Mouse (Mus musculus): Measurements from ENCODE around the gene Slc6a19. TPM values are rescaled to one million over a fixed set of nuclear protein-coding genes. Genes with fewer than 3 reads are reported as not detected.

Gene Slc6a19
- polyA plus RNA-seq, 1 experiment from 2014 or later, result 0.12 TPM

- H3K36me3 ChIP-seq, result no peaks in the 10 kb centered on the region
- H3K4me3 ChIP-seq, result peak within 1 kb of the TSS; percentile 39
- peaks cover 12% of the 10 kb centered on the region for H3K4me1 ChIP-seq (replicated peaks)
- H3K9me3 ChIP-seq, result no peaks in the 10 kb centered on the region
- H3K9ac ChIP-seq, result peak within 1 kb of the TSS; percentile 3; the same call in 1 of the 2 replicates
- ATAC-seq (ENCODE audit: low FRiP score, low read depth), result peak; percentile 57
- H3K4me2 ChIP-seq, result peak within 1 kb of the TSS; percentile 73
- no peak within 1 kb of the TSS for H3K27ac ChIP-seq (replicated peaks)
- H3K27me3 ChIP-seq, result peaks cover 12% of the 10 kb centered on the region
- WGBS, result 5% methylated on average over 48 of the region's 48 CpGs
These were observed 28.4 kb upstream of the Slc6a19 start, which contains the start of gene Slc12a7 for GRCm38 (mm10) chr13:73732742-73733700. TSS of gene Slc12a7 (plus strand) at chr13:73733094.

DNA sequence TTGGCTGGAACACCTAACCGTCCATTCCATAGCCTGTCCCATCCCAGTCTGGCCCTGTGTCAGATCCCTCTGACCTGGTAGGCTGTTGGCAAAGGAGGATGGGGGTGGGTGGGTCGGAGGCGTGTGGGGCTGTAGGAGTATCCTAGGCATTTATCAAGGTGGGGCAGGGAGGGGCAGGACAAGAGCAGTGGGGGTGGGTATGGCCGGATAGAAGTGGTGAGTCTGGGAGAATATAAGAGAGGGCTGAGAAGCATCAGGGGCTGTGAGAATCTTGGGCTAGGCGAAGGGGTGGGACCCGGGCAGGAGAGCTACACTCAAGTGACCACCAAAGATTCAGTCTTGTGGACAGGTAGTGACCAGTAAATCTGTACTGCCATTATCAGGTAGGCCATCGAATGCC lies 27.6 kb upstream of the Slc6a19 start:
- H3K27me3 ChIP-seq, result peaks cover 12% of the 10 kb centered on the region
- H3K9me3 ChIP-seq, result no peaks in the 10 kb centered on the region
- peak overlapping the region; percentile 73 for H3K4me2 ChIP-seq
- H3K4me3 ChIP-seq, result peak overlapping the region; percentile 39
- H3K27ac ChIP-seq (replicated peaks), result no peak overlapping the region
- H3K36me3 ChIP-seq, result no peaks in the 10 kb centered on the region
- ATAC-seq (ENCODE audit: low FRiP score, low read depth), result peak; percentile 40
- no peak overlapping the region for H3K9ac ChIP-seq
- H3K4me1 ChIP-seq (replicated peaks), result peaks cover 16% of the 10 kb centered on the region
- WGBS, result 78% methylated on average over 7 of the region's 7 CpGs

- Histone ChIP-seq H3K4me1 (replicated peaks) (peaks cover 16% of the 10 kb centered on the region), H3K9me3 (no peaks in the 10 kb centered on the region), H3K36me3 (no peaks in the 10 kb centered on the region), H3K4me3 (no peak overlapping the region), H3K4me2 (no peak overlapping the region), H3K9ac (no peak overlapping the region), H3K27me3 (peaks cover 12% of the 10 kb centered on the region), H3K27ac (replicated peaks) (no peak overlapping the region)
- ATAC-seq (ENCODE audit: low FRiP score, low read depth), result no peak
- WGBS, result 89% methylated on average over 1 of the region's 1 CpGs
These were observed 26.2 kb upstream of the Slc6a19 start for GRCm38 (mm10) chr13:73730913-73731312.

GRCm38 (mm10) chr13:73728633-73729032 lies 24.0 kb upstream of the Slc6a19 start:
- Histone ChIP-seq H3K4me3 (no peak overlapping the region), H3K4me2 (no peak overlapping the region), H3K9ac (no peak overlapping the region), H3K9me3 (no peaks in the 10 kb centered on the region), H3K4me1 (replicated peaks) (peaks cover 16% of the 10 kb centered on the region), H3K27me3 (peaks cover 8% of the 10 kb centered on the region), H3K27ac (replicated peaks) (no peak overlapping the region), H3K36me3 (no peaks in the 10 kb centered on the region)
- no peak for ATAC-seq (ENCODE audit: low FRiP score, low read depth)

DNA sequence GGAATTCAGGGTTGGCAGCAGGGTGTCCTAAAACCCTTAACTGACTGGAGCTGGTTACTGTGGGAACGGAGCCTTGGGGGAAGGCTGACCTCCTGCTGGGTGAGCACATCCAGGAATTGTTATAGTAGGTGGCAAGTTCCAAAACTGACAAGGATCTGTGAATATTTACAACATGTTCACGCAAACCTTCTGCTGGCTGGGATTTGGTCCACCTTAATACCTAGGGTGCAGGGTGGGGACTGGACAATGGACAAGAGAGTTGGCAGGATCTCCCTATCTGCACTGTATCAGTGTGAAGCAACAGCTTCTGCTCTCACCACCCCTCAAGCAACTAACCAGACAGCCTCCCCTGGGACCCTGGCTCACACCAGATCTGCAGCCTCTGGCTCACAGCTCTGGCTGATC lies 23.0 kb upstream of the Slc6a19 start:
- no peaks in the 10 kb centered on the region for H3K36me3 ChIP-seq
- 13% methylated on average over 2 of the region's 2 CpGs for WGBS
- no peak overlapping the region; the same call in 1 of the 2 replicates for H3K27ac ChIP-seq (replicated peaks)
- peaks cover 10% of the 10 kb centered on the region for H3K4me1 ChIP-seq (replicated peaks)
- no peak overlapping the region for H3K4me3 ChIP-seq
- no peak for ATAC-seq (ENCODE audit: low FRiP score, low read depth)
- H3K27me3 ChIP-seq, result peaks cover 6% of the 10 kb centered on the region; the same call in 1 of the 2 replicates
- no peak overlapping the region for H3K9ac ChIP-seq
- H3K9me3 ChIP-seq, result no peaks in the 10 kb centered on the region
- H3K4me2 ChIP-seq, result no peak overlapping the region

- Histone ChIP-seq H3K9me3 (no peaks in the 10 kb centered on the region), H3K36me3 (no peaks in the 10 kb centered on the region), H3K27ac (replicated peaks) (no peak overlapping the region), H3K4me3 (no peak overlapping the region), H3K9ac (no peak overlapping the region), H3K4me2 (no peak overlapping the region), H3K4me1 (replicated peaks) (peaks cover 4% of the 10 kb centered on the region; the same call in 1 of the 2 replicates), H3K27me3 (no peaks in the 10 kb centered on the region)
- ATAC-seq (ENCODE audit: low FRiP score, low read depth), result no peak
- 92% methylated on average over 5 of the region's 5 CpGs for WGBS
These were observed 20.6 kb upstream of the Slc6a19 start for GRCm38 (mm10) chr13:73725315-73725714.

- no peak overlapping the region for H3K27ac ChIP-seq (replicated peaks)
- H3K36me3 ChIP-seq, result no peaks in the 10 kb centered on the region
- ATAC-seq (ENCODE audit: low FRiP score, low read depth), result peak; percentile 38; the same call in 1 of the 2 replicates
- H3K9me3 ChIP-seq, result no peaks in the 10 kb centered on the region
- no peak overlapping the region for H3K9ac ChIP-seq
- H3K4me3 ChIP-seq, result no peak overlapping the region
- H3K4me2 ChIP-seq, result no peak overlapping the region
- H3K4me1 ChIP-seq (replicated peaks), result peaks cover 4% of the 10 kb centered on the region; the same call in 1 of the 2 replicates
- no peaks in the 10 kb centered on the region for H3K27me3 ChIP-seq
- 39% methylated on average over 8 of the region's 8 CpGs for WGBS
These were observed 18.5 kb upstream of the Slc6a19 start for GRCm38 (mm10) chr13:73723081-73723668.

GRCm38 (mm10) chr13:73720241-73720640 lies 15.6 kb upstream of the Slc6a19 start:
- ATAC-seq (ENCODE audit: low FRiP score, low read depth), result no peak

GRCm38 (mm10) chr13:73718225-73718624 lies 13.6 kb upstream of the Slc6a19 start:
- 0% methylated on average over 2 of the region's 2 CpGs for WGBS

More at GRCm38 (mm10) chr13:73720241-73720640, 15.6 kb upstream of the Slc6a19 start:
- no peak overlapping the region for H3K27ac ChIP-seq (replicated peaks)
- no peak overlapping the region for H3K9ac ChIP-seq
- no peaks in the 10 kb centered on the region for H3K9me3 ChIP-seq
- no peak overlapping the region for H3K4me2 ChIP-seq
- H3K36me3 ChIP-seq, result no peaks in the 10 kb centered on the region
- 88% methylated on average over 4 of the region's 4 CpGs for WGBS
- H3K4me1 ChIP-seq (replicated peaks), result no peaks in the 10 kb centered on the region
- no peaks in the 10 kb centered on the region for H3K27me3 ChIP-seq
- H3K4me3 ChIP-seq, result no peak overlapping the region

DNA sequence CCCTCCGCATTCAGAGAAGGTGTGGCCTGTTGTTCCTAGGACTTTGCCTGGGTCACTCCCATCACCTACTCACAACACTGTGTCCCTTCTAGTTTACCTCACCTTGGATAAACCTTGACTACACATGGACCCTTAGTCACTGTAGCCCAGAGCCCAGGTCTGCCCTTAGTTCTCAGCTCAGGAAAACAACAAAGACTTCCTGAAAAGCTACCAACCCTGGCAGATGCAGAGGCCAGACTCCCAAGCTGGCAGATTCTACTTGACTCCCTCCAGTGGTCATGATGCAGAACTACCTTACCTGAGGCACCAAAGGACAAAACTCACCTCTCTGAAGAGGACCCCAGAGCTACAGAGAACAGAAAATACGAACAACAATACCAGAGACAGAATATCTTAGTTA lies 9.4 kb upstream of the Slc6a19 start:
- Histone ChIP-seq H3K36me3 (no peaks in the 10 kb centered on the region), H3K9ac (no peak overlapping the region), H3K27me3 (no peaks in the 10 kb centered on the region), H3K4me1 (replicated peaks) (no peaks in the 10 kb centered on the region), H3K4me3 (no peak overlapping the region), H3K9me3 (no peaks in the 10 kb centered on the region), H3K27ac (replicated peaks) (no peak overlapping the region), H3K4me2 (no peak overlapping the region)
- no peak for ATAC-seq (ENCODE audit: low FRiP score, low read depth)
- WGBS, result 68% methylated on average over 2 of the region's 2 CpGs

More at GRCm38 (mm10) chr13:73718225-73718624, 13.6 kb upstream of the Slc6a19 start:
- Histone ChIP-seq H3K27me3 (no peaks in the 10 kb centered on the region), H3K36me3 (no peaks in the 10 kb centered on the region), H3K9me3 (no peaks in the 10 kb centered on the region), H3K4me2 (no peak overlapping the region), H3K9ac (no peak overlapping the region), H3K4me1 (replicated peaks) (no peaks in the 10 kb centered on the region), H3K27ac (replicated peaks) (no peak overlapping the region), H3K4me3 (no peak overlapping the region)
- peak; percentile 73 for ATAC-seq (ENCODE audit: low FRiP score, low read depth)

DNA sequence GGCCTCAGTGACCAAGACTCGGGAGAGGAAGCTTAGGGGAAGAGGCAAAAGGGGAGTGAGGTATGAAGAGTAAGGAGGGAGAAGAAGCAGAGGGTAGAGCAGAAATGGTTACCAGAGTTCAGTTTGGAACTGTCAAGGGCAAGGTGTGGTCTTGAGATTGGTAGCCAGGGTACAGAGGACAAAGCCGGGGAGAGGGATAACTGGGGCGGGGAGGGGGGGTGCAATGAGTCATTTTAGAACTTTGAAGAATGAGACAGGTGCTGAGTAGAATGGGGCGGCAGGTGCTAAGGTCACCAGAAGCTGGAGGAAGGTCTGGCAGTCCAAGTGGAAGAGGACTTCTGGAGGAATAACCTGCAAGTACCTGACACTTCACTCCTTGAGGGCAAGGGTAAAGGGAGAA lies 8.5 kb upstream of the Slc6a19 start:
- Histone ChIP-seq H3K9ac (no peak overlapping the region), H3K36me3 (no peaks in the 10 kb centered on the region), H3K9me3 (no peaks in the 10 kb centered on the region), H3K27ac (replicated peaks) (no peak overlapping the region), H3K4me2 (no peak overlapping the region), H3K4me1 (replicated peaks) (no peaks in the 10 kb centered on the region), H3K4me3 (no peak overlapping the region), H3K27me3 (no peaks in the 10 kb centered on the region)
- no peak for ATAC-seq (ENCODE audit: low FRiP score, low read depth)
- 74% methylated on average over 4 of the region's 4 CpGs for WGBS

DNA sequence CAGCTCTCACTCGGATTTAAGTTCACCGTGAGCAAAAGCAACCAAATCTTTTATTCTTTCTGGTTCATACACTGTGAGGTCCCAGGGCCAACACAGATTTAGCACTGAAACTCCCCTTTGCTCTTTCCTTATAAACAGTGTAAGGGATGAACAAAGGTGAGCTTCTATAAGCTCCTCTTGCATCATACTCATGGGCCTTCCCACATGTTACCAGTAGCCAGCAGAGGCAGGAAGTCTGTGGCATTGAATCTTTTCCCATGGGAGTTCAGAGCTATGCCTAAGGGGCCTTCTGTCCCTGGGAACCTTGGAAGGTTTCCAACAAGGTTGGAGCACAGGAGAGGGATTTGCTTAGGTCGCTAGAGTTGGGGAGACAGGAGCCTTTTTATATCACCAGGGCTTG lies 7.6 kb upstream of the Slc6a19 start:
- Histone ChIP-seq H3K36me3 (no peaks in the 10 kb centered on the region), H3K4me3 (no peak overlapping the region), H3K27me3 (no peaks in the 10 kb centered on the region), H3K9me3 (no peaks in the 10 kb centered on the region), H3K4me2 (no peak overlapping the region), H3K27ac (replicated peaks) (no peak overlapping the region), H3K9ac (no peak overlapping the region), H3K4me1 (replicated peaks) (no peaks in the 10 kb centered on the region)
- 79% methylated on average over 3 of the region's 3 CpGs for WGBS
- ATAC-seq (ENCODE audit: low FRiP score, low read depth), result no peak
